Mouse (Mus musculus) CD4-positive naive resting alpha-beta T cell, adult 76 days (primary cell): Measurements from ENCODE around the gene Gm21953. TPM values are rescaled to one million over a fixed set of nuclear protein-coding genes. Genes with fewer than 3 reads are reported as not detected.

Experiments used
- total RNA-seq: library from RNA; stranded (reverse); gene quantifications from one replicate; pipeline ENCODE4 v1.2.4, GENCODE M21; 2023

The Gm21953 gene
- not detected for total RNA-seq

DNA sequence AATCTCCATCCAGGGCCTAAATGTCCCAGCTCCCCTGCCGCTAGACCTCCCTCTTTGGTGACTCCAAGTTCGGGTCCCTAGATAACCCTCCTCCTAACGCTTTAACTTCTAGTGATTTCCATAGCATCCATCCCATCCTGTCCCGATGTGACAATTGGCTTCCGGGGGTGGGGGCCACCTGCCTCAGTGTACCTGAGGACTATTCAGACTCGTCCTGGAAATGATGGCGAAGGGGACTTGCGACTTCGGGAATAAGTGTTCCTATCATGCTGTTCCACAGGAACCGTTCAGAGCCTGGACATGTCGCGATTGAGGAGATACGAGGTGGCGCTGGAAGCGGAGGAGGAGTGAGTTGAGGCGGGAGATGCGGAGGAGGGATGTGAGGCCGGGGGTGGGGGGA, at the start of gene Gm21953:
TSS of gene Gm21953 (plus strand) at position 301 of the 400 bp plus-strand sequence.

DNA sequence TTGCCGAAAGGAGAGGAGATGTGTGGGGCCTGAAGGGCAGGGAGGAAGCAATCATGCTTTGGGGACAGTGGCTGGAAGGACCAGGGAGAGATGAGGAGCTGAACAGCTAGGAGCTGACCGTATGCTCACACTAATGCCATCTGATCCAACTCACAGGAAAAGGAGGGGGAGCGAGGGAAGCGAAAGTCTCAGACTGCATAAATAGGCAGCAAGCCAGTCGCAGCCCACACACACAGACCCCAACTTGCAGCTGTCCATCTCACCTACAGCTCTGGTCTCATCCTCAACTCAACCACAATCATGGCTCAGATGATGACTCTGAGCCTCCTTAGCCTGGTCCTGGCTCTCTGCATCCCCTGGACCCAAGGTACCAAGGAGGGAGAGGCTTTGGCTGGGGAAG, 38.6 kb upstream of the Gm21953 start, which contains the start of gene Ccl21b:
TSS of gene Ccl21b (plus strand) at position 301 of the 400 bp plus-strand sequence.

DNA sequence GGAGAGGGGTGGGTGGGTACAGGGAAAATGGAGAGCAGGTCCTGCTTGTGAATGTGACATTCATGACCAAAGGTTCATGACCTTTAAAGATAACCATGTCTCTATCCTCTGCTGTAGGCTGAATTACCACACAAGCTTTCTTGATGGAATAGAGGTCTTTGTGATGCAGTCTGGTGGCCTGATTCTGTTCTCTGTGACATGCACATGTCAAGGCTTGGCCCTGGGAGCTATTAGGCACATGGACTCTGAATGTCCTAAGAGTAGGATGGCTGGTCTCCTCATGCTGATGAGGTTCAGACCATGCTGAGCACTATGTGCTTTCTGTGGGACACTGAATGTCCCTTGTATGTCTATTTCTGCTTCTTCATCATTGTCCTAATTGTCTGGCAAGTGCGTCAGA, 24.0 kb downstream of the Gm21953 start, which contains the start of gene Fam205a3:
TSS of gene Fam205a3 (plus strand) at position 301 of the 400 bp plus-strand sequence.

Other genes with a start within 250 kb of the Gm21953 start
- not detected for gene Gm3893, start 203.1 kb upstream of the Gm21953 start, total RNA-seq
- gene Gm13304, start 179.4 kb upstream of the Gm21953 start, total RNA-seq, result not detected
- not detected for gene Gm13306, start 140.8 kb upstream of the Gm21953 start, total RNA-seq
- not detected for gene Gm13305, start 125.7 kb upstream of the Gm21953 start, total RNA-seq
- not detected for gene Gm10600, start 53.6 kb upstream of the Gm21953 start, total RNA-seq
- gene Ccl21b, start 38.5 kb upstream of the Gm21953 start, total RNA-seq, result not detected
- not detected for gene Fam205a3, start 24.1 kb downstream of the Gm21953 start, total RNA-seq
- gene Gm21586, start 145.1 kb downstream of the Gm21953 start, total RNA-seq, result not detected
- gene Gm2163, start 172.5 kb downstream of the Gm21953 start, total RNA-seq, result not detected
- not detected for gene Fam205a2, start 233.9 kb downstream of the Gm21953 start, total RNA-seq